Mouse (Mus musculus): ENCODE measurements at regions not wholly inside any gene's neighbourhood (a gene's known extent, or its start where the extent isn't known, plus 50 kb on each side); places are given as distances from the start of the nearest gene placed in this dataset.
A peak's percentile ranks its signal among the peaks of the same experiment; 100 is the strongest.

GRCm38 (mm10) chr11:89165278-89165677, 91.6 kb downstream of the Gm525 start:
- peak; percentile 95 for TF ChIP-seq CTCF (IDR thresholded peaks at IDR 0.05; ENCODE audit: low read depth)
- TF ChIP-seq EP300 (IDR thresholded peaks at IDR 0.05; ENCODE audit: low read depth) = no peak

Data from liver, embryonic 14.5 days (tissue).